Mouse (Mus musculus): ENCODE data around the gene Olfr206.
"Not testable (repeated sequence)": the region's sequence is repeated elsewhere in the genome, so short reads cannot be mapped to it uniquely, and the experiment has no call there.

Gene Olfr206

DNA sequence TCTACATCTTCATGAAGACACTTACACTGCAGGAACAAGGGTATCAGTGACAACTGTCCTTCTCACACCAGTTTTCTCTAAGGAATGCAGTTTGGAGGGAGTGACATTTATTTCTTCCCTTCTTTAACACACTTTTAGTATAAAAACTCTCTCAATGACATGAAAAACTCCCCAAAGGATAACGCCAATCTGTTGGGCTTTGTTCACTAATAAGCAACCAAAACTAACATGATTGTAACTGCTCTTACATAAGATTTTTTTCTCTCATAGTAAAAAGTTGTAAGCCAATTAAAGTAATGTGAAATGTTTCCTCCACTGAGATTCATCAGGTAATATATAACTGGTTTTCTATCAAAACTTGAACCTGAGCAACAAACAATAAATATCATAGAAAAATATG is at the start of gene Olfr206:
TSS of gene Olfr206 (minus strand) at position 101 of the 400 bp plus-strand sequence.
- DNase-seq, result no peak

GRCm38 (mm10) chr16:59393300-59393699 is 44.3 kb upstream of the Olfr206 start:
- peak; percentile 54 for DNase-seq

DNA sequence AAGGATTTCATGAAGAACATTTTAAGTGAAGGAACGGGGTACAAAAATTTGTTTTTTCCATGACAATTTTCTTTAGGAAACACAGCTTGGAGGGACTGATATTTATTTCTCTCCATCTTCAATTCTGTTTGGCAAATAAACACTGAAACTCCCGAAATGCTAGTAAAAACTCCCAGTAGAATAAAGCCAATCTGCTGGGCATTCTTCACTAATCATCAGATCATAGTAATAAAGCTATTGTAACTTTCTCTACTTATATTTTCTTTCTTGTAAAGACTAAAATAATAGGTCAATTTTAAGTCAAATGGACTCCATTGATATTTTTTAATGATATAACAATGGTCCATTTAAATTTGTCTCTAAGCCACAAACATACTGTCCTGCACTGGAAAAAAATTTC is 14.8 kb upstream of the Olfr206 start, which contains the start of gene Olfr209:
TSS of gene Olfr209 (minus strand) at position 101 of the 400 bp plus-strand sequence.
- DNase-seq, result no peak

DNA sequence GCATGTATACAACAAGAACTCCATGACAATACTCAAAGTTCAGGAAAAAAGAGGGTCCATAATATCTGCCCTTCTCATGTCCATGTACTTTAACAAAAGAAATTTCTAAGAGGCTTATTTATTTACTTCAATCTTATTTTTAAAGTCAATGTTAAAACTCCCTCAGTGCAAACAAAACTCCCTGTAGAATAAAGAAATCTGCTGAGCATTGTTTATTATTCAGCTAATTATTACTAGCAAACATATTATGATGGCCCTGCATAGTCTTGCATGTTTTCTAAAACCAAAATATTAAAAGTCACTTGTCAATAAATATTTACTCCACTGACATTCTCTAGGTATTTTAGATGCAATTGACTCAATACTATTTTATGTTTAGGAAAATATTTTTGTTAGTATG is 18.0 kb downstream of the Olfr206 start, which contains the start of gene Olfr205:
TSS of gene Olfr205 (minus strand) at position 101 of the 400 bp plus-strand sequence.
- no peak for DNase-seq

- DNase-seq, result not testable (repeated sequence)
These were observed 25.8 kb downstream of the Olfr206 start for GRCm38 (mm10) chr16:59323262-59323661.

GRCm38 (mm10) chr16:59318148-59318547 is 30.9 kb downstream of the Olfr206 start, which contains the start of gene Olfr204:
Olfr204 (minus strand) TSS chr16:59318248.
- no peak for DNase-seq

DNA sequence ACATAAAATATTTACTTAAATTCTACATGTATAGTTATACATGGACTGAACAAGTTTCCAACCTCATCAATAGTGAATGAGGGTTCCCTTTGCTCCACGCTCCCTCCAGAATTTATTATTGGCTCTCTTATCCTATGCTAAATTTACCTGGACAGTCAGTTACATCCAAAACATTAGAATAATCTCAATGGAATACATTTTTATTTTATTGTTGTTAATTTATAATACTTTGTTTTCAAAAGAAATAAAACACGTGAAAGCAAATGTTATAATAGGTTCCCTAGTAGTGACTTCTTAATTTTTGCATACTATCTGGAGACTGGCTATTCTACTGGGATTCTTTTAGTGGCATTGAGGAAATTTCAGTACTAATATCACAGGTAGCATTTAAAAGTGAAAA is 50.5 kb downstream of the Olfr206 start, which contains the start of gene Olfr203:
TSS of gene Olfr203 (plus strand) at position 301 of the 400 bp plus-strand sequence.
- DNase-seq, result no peak

Measured in right cerebral cortex, postnatal 14 days (tissue).